Mouse (Mus musculus) forebrain, embryonic 11.5 days (tissue): ENCODE data around the gene Clstn3. TPM values are rescaled to one million over a fixed set of nuclear protein-coding genes. Genes with fewer than 3 reads are reported as not detected.

Source experiments
- ATAC-seq: fragments of 200-750 bp; cut with Nextera tagmentation; replicated peaks from 2 replicates; pipeline ENCODE4 v1.8.0; 2017; ENCODE audit warnings: moderate TSS enrichment; ENCODE audit not compliant: low FRiP score
- DNase-seq: peaks from one replicate; pipeline ENCODE4 v3.0.0-alpha.2; 2017; ENCODE audit warnings: low spot score
- H3K27ac ChIP-seq: fragments of 300-500 bp; sonication (generic); 2 replicates; pipeline ENCODE4 v1.5.1; 2014; ENCODE audit warnings: low read depth, low read length
- H3K27me3 ChIP-seq: fragments of 300-500 bp; sonication (generic); 2 replicates; pipeline ENCODE4 v1.6.1; 2014; ENCODE audit warnings: mild to moderate bottlenecking, low read length, mixed read lengths; ENCODE audit not compliant: control insufficient read depth, insufficient read depth
- H3K36me3 ChIP-seq: fragments of 300-500 bp; sonication (generic); 2 replicates; pipeline ENCODE4 v1.6.1; 2014; ENCODE audit warnings: mild to moderate bottlenecking, low read length, moderate library complexity, mixed read lengths; ENCODE audit not compliant: control insufficient read depth, insufficient read depth
- H3K4me1 ChIP-seq: fragments of 300-500 bp; sonication (generic); replicated peaks from 2 replicates; pipeline ENCODE4 v1.6.1; 2014; ENCODE audit warnings: low read length, mixed read lengths; ENCODE audit not compliant: control insufficient read depth, insufficient read depth
- H3K4me2 ChIP-seq: fragments of 300-500 bp; sonication (generic); 2 replicates; pipeline ENCODE4 v1.6.1; 2014; ENCODE audit warnings: low read depth, mild to moderate bottlenecking, low read length, moderate library complexity, mixed read lengths; ENCODE audit not compliant: severe bottlenecking
- H3K4me3 ChIP-seq: fragments of 300-500 bp; sonication (generic); 2 replicates; pipeline ENCODE4 v1.5.1; 2014; ENCODE audit warnings: low read depth, low read length
- H3K9ac ChIP-seq: fragments of 300-500 bp; sonication (generic); 2 replicates; pipeline ENCODE4 v1.6.1; 2014; ENCODE audit warnings: low read length
- H3K9me3 ChIP-seq: fragments of 300-500 bp; sonication (generic); 2 replicates; pipeline ENCODE4 v1.6.1; 2016; ENCODE audit warnings: low read length, mixed read lengths; ENCODE audit not compliant: control insufficient read depth
- WGBS: fragments of 180-500 bp; shearing (Covaris S2); extraction: QIAGEN DNeasy Blood & Tissue Kit; methylation state at CpG from one replicate; pipeline ENCODE4 v1.1.7; 2014; 5-methylcytosine and 5-hydroxymethylcytosine counted together
- polyA plus RNA-seq: library from polyadenylated mRNA; unstranded; fragments of >200 nt; fragmentation: Nextera tagmentation; extraction: Ambion mirVana; gene quantifications from 2 replicates; pipeline ENCODE4 v1.2.1, GENCODE M21; 2014

Gene Clstn3
- polyA plus RNA-seq, 1 experiment from 2014 or later: 12.8 TPM

GRCm38 (mm10) chr6:124435173-124435572 is 29.4 kb downstream of the Clstn3 start:
- DNase-seq (no peak), ATAC-seq (no peak)
- H3K27ac ChIP-seq: no peak overlapping the region
- H3K4me1 ChIP-seq: peaks cover 4% of the 10 kb centered on the region; the same call in 1 of the 2 replicates
- H3K9ac ChIP-seq: no peak overlapping the region
- no peaks in the 10 kb centered on the region for H3K36me3 ChIP-seq
- no peak overlapping the region for H3K4me2 ChIP-seq
- no peaks in the 10 kb centered on the region for H3K9me3 ChIP-seq
- no peaks in the 10 kb centered on the region for H3K27me3 ChIP-seq
- WGBS: 79% methylated on average over 5 of the region's 5 CpGs
- no peak overlapping the region for H3K4me3 ChIP-seq

GRCm38 (mm10) chr6:124433688-124434324 is 30.8 kb downstream of the Clstn3 start:
- H3K27ac ChIP-seq: no peak overlapping the region
- ATAC-seq (no peak), DNase-seq (no peak)
- H3K36me3 ChIP-seq: no peaks in the 10 kb centered on the region
- peaks cover 4% of the 10 kb centered on the region; the same call in 1 of the 2 replicates for H3K4me1 ChIP-seq
- no peak overlapping the region for H3K4me3 ChIP-seq
- no peaks in the 10 kb centered on the region for H3K9me3 ChIP-seq
- H3K9ac ChIP-seq: no peak overlapping the region
- no peaks in the 10 kb centered on the region for H3K27me3 ChIP-seq
- WGBS: 89% methylated on average over 8 of the region's 8 CpGs
- no peak overlapping the region for H3K4me2 ChIP-seq

- no peaks in the 10 kb centered on the region for H3K9me3 ChIP-seq
- no peak overlapping the region for H3K27ac ChIP-seq
- ATAC-seq (peak; percentile 46), DNase-seq (no peak)
- no peak overlapping the region for H3K4me3 ChIP-seq
- 49% methylated on average over 8 of the region's 8 CpGs for WGBS
- no peaks in the 10 kb centered on the region for H3K36me3 ChIP-seq
- H3K4me1 ChIP-seq: peaks cover 4% of the 10 kb centered on the region; the same call in 1 of the 2 replicates
- no peak overlapping the region; the same call in 1 of the 2 replicates for H3K9ac ChIP-seq
- H3K27me3 ChIP-seq: no peaks in the 10 kb centered on the region
- no peak overlapping the region for H3K4me2 ChIP-seq
Observed at GRCm38 (mm10) chr6:124430784-124431495, 33.7 kb downstream of the Clstn3 start.

- Histone ChIP-seq H3K36me3 (no peaks in the 10 kb centered on the region), H3K9me3 (no peaks in the 10 kb centered on the region), H3K4me3 (no peak overlapping the region), H3K9ac (no peak overlapping the region), H3K27me3 (no peaks in the 10 kb centered on the region), H3K27ac (no peak overlapping the region), H3K4me1 (peaks cover 4% of the 10 kb centered on the region; the same call in 1 of the 2 replicates), H3K4me2 (no peak overlapping the region)
- WGBS: 75% methylated on average over 3 of the region's 3 CpGs
- DNase-seq (no peak), ATAC-seq (peak; percentile 28)
Observed at GRCm38 (mm10) chr6:124430379-124430778, 34.2 kb downstream of the Clstn3 start.

GRCm38 (mm10) chr6:124427791-124428576 is 36.6 kb downstream of the Clstn3 start:
- WGBS: 63% methylated on average over 5 of the region's 6 CpGs
- no peaks in the 10 kb centered on the region for H3K27me3 ChIP-seq
- no peak overlapping the region for H3K4me2 ChIP-seq
- no peak overlapping the region for H3K4me3 ChIP-seq
- DNase-seq (no peak), ATAC-seq (no peak)
- H3K9ac ChIP-seq: no peak overlapping the region
- peaks cover 4% of the 10 kb centered on the region; the same call in 1 of the 2 replicates for H3K4me1 ChIP-seq
- no peaks in the 10 kb centered on the region for H3K9me3 ChIP-seq
- no peak overlapping the region for H3K27ac ChIP-seq
- no peaks in the 10 kb centered on the region for H3K36me3 ChIP-seq

- Histone ChIP-seq H3K4me1 (peaks cover 4% of the 10 kb centered on the region; the same call in 1 of the 2 replicates), H3K27me3 (no peaks in the 10 kb centered on the region), H3K4me2 (no peak overlapping the region), H3K4me3 (no peak overlapping the region), H3K9ac (no peak overlapping the region), H3K9me3 (no peaks in the 10 kb centered on the region), H3K36me3 (no peaks in the 10 kb centered on the region), H3K27ac (no peak overlapping the region)
- WGBS: 88% methylated on average over 7 of the region's 7 CpGs
- ATAC-seq (no peak), DNase-seq (no peak)
Observed at GRCm38 (mm10) chr6:124427289-124427688, 37.3 kb downstream of the Clstn3 start.

GRCm38 (mm10) chr6:124426604-124427003 is 38.0 kb downstream of the Clstn3 start:
- Histone ChIP-seq H3K9ac (no peak overlapping the region), H3K4me1 (peaks cover 4% of the 10 kb centered on the region; the same call in 1 of the 2 replicates), H3K4me2 (no peak overlapping the region), H3K27ac (no peak overlapping the region), H3K36me3 (no peaks in the 10 kb centered on the region), H3K4me3 (no peak overlapping the region), H3K9me3 (no peaks in the 10 kb centered on the region), H3K27me3 (no peaks in the 10 kb centered on the region)
- 75% methylated on average over 3 of the region's 3 CpGs for WGBS
- ATAC-seq (no peak), DNase-seq (no peak)

- no peak for DNase-seq
- H3K4me2 ChIP-seq: no peak overlapping the region
- H3K9ac ChIP-seq: no peak overlapping the region
- no peaks in the 10 kb centered on the region; the same call in 1 of the 2 replicates for H3K4me1 ChIP-seq
- 80% methylated on average over 6 of the region's 6 CpGs for WGBS
- H3K36me3 ChIP-seq: no peaks in the 10 kb centered on the region
- no peaks in the 10 kb centered on the region for H3K9me3 ChIP-seq
- H3K27ac ChIP-seq: no peak overlapping the region
- H3K27me3 ChIP-seq: no peaks in the 10 kb centered on the region
- no peak overlapping the region for H3K4me3 ChIP-seq
- ATAC-seq: no peak
Observed at GRCm38 (mm10) chr6:124425523-124425922, 39.1 kb downstream of the Clstn3 start.
